Mouse (Mus musculus) kidney, adult 11 months (tissue): ENCODE data around the gene Rtp3.

ENCODE experiments used
- DNase-seq: peaks from one replicate; pipeline ENCODE4 v3.0.0; 2022

The Rtp3 gene

DNA sequence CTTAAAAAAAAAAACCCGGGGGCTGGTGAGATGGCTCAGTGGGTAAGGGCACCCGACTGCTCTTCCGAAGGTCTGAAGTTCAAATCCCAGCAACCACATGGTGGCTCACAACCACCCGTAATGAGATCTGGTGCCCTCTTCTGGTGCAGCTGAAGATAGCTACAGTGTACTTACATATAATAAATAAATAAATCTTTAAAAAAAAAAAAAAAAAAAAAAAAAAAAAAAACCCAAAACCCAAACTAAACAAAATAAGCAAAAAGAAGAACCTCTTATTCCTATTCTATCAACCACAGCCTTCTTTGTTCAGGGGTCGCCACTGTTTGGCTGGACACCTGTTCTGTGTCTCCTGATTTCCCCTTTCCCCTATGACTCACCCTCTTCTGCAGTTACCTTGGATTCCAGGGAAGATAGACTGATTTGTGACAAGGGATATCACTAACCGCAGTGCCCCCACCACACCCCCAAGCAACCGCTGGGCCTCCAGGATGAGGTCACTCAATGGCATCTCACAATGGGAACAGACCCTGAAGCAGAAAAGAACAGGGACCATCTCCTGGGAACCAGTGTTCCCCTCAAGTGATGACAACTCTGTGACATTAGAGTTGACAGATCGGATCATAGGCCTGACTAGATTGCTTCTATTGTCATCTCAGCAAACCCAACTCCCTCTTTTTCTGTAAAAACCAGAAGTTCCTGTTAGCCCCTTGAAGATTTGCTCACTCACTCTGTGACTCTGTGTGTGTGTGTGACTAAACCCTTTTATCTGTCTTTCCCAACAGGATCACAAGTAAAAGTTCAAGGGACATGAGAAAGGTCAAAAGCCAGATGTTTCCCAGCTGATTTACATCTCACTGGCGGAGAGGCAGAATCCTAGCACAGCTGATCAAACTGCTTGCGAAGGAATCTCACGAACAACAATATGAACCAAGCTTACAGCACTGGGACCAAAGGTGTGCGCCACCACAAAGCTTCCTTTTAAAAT lies 52.6 kb downstream of the Rtp3 start:
- no peak for DNase-seq

- no peak for DNase-seq
Observed at GRCm38 (mm10) chr9:110935941-110936340, 54.4 kb downstream of the Rtp3 start.
